Mouse (Mus musculus) hindbrain, embryonic 14.5 days (tissue): ENCODE data around the gene Pik3r2. TPM values are rescaled to one million over a fixed set of nuclear protein-coding genes. Genes with fewer than 3 reads are reported as not detected.

ENCODE experiments used
- ATAC-seq: fragments of 200-750 bp; cut with Nextera tagmentation; 2 replicates; pipeline ENCODE4 v1.8.0; 2017; ENCODE audit warnings: moderate number of reproducible peaks, mild to moderate bottlenecking, moderate TSS enrichment, moderate library complexity; ENCODE audit not compliant: low FRiP score
- DNase-seq: peaks from one replicate; pipeline ENCODE4 v3.0.0-alpha.2; 2015; ENCODE audit warnings: low spot score
- H3K27ac ChIP-seq: fragments of 300-500 bp; sonication (generic); 2 replicates; pipeline ENCODE4 v1.5.1; 2014; ENCODE audit warnings: mild to moderate bottlenecking, moderate library complexity
- H3K27me3 ChIP-seq: fragments of 300-500 bp; sonication (generic); 2 replicates; pipeline ENCODE4 v1.6.1; 2014; ENCODE audit warnings: mild to moderate bottlenecking, low read length, mixed read lengths; ENCODE audit not compliant: control insufficient read depth, insufficient read depth
- H3K36me3 ChIP-seq: fragments of 300-500 bp; sonication (generic); replicated peaks from 2 replicates; pipeline ENCODE4 v1.6.1; 2014; ENCODE audit not compliant: control insufficient read depth, insufficient read depth
- H3K4me1 ChIP-seq: fragments of 300-500 bp; sonication (generic); replicated peaks from 2 replicates; pipeline ENCODE4 v1.6.1; 2014; ENCODE audit warnings: antibody characterized with exemption, low read length, mixed read lengths; ENCODE audit not compliant: control insufficient read depth, insufficient read depth
- H3K4me2 ChIP-seq: fragments of 300-500 bp; sonication (generic); replicated peaks from 2 replicates; pipeline ENCODE4 v1.6.1; 2014; ENCODE audit warnings: mild to moderate bottlenecking, moderate library complexity
- H3K4me3 ChIP-seq: fragments of 300-500 bp; sonication (generic); replicated peaks from 2 replicates; pipeline ENCODE4 v1.5.1; 2014; ENCODE audit warnings: mild to moderate bottlenecking, low read length
- H3K9ac ChIP-seq: fragments of 300-500 bp; sonication (generic); 2 replicates; pipeline ENCODE4 v1.6.1; 2014
- H3K9me3 ChIP-seq: fragments of 300-500 bp; sonication (generic); 2 replicates; pipeline ENCODE4 v1.6.1; 2016; ENCODE audit warnings: low read length; ENCODE audit not compliant: control insufficient read depth
- WGBS: fragments of 180-500 bp; shearing (Covaris S2); extraction: QIAGEN DNeasy Blood & Tissue Kit; methylation state at CpG from one replicate; pipeline ENCODE4 v1.1.7; 2014; 5-methylcytosine and 5-hydroxymethylcytosine counted together
- polyA plus RNA-seq: library from polyadenylated mRNA; unstranded; fragments of >200 nt; fragmentation: Nextera tagmentation; extraction: Ambion mirVana; gene quantifications from 2 replicates; pipeline ENCODE4 v1.2.1, GENCODE M21; 2014

Pik3r2 gene
- polyA plus RNA-seq, 1 experiment from 2014 or later = 83.0 TPM

- no peaks in the 10 kb centered on the region for H3K9me3 ChIP-seq
- H3K9ac ChIP-seq = no peak overlapping the region
- WGBS = 64% methylated on average over 4 of the region's 4 CpGs
- DNase-seq (no peak), ATAC-seq (no peak)
- H3K27ac ChIP-seq = no peak overlapping the region
- no peak overlapping the region for H3K4me2 ChIP-seq
- no peak overlapping the region for H3K4me3 ChIP-seq
- no peaks in the 10 kb centered on the region for H3K36me3 ChIP-seq
- H3K4me1 ChIP-seq = no peaks in the 10 kb centered on the region
- H3K27me3 ChIP-seq = peaks cover 21% of the 10 kb centered on the region
Measured at GRCm38 (mm10) chr8:70812885-70813284, 36.4 kb upstream of the Pik3r2 start.

- no peak overlapping the region for H3K27ac ChIP-seq
- H3K9me3 ChIP-seq = no peaks in the 10 kb centered on the region
- H3K4me2 ChIP-seq = no peak overlapping the region
- DNase-seq = no peak
- H3K36me3 ChIP-seq = no peaks in the 10 kb centered on the region
- H3K27me3 ChIP-seq = peaks cover 13% of the 10 kb centered on the region
- ATAC-seq = no peak
- H3K4me1 ChIP-seq = no peaks in the 10 kb centered on the region
- H3K4me3 ChIP-seq = no peak overlapping the region
- WGBS = 50% methylated on average over 4 of the region's 4 CpGs
- no peak overlapping the region for H3K9ac ChIP-seq
Measured at GRCm38 (mm10) chr8:70812055-70812454, 35.5 kb upstream of the Pik3r2 start.

DNA sequence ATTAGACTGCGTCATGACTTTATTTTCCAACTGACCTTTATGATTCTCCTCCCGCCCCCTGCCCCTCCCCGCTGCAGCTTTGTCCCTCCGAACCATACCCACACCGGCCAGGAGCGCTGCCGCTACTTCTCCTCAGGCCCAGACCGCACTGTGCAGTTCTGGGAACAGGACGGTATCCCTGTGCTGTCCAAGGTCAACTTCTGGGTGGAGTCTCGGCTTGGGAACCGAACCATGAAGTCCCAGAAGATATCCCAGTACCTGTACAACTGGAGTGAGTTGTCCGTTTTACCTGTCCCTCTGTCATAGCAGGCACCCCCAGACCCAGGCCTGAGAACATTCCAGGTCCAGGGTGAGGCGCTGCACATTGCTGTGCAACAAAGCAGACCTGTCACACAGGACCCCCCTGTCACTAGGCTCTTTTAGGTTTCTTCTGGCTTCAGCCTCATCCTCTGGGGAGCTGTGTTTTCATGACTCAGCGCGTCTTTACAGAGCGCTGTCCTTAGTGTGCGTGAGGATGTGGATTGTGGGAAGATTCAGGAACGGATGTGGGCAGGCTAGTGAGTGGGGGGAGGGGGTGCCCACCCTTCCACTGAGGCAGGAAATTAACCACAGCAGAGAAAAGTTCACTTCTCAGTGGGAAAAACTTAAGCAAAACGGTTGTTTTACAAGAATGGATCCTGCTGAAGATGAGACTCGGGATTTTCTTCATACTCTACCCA lies 34.6 kb upstream of the Pik3r2 start:
- Histone ChIP-seq H3K4me2 (no peak overlapping the region), H3K36me3 (no peaks in the 10 kb centered on the region), H3K9ac (no peak overlapping the region), H3K27me3 (peaks cover 5% of the 10 kb centered on the region; the same call in 1 of the 2 replicates), H3K9me3 (no peaks in the 10 kb centered on the region), H3K27ac (no peak overlapping the region), H3K4me1 (no peaks in the 10 kb centered on the region), H3K4me3 (no peak overlapping the region)
- WGBS = 70% methylated on average over 20 of the region's 20 CpGs
- ATAC-seq (no peak), DNase-seq (no peak)

DNA sequence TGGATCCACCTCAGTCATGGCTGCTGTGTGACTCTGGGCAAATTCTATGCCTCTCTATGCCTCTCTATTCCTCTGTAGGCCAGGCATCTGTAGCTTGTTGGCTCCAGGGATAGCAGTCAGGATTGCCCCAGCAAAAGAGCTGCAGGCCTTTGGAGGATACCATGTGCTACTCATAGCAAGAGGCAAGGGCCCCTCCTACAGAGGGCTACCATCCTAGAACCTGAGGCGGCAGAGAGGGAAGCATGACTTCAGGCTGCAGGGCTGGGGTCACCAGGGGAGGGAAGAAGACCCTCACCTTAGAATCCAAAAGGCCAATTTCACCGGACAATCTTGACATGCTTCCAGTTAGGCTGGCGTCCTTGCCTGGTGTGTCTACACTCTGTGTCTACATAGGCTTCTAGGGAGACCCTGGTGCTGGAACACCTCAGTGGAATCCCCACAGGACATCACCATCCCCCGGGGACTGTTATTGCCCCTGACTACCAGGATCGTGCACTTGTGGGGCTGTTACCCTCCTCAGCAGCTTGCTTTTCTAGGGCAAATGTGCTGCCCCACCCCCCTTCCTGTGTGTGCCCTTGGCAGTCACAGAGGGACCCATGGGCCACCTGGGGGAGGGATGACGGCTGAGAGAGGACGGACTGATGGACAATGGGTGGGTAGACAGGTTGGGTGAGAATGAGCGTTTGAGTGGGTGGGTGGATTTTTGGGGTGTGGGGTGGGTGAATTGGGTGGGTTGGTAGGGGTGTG lies 32.6 kb upstream of the Pik3r2 start:
- 84% methylated on average over 8 of the region's 8 CpGs for WGBS
- Histone ChIP-seq H3K27me3 (peaks cover 11% of the 10 kb centered on the region), H3K4me1 (no peaks in the 10 kb centered on the region)

DNA sequence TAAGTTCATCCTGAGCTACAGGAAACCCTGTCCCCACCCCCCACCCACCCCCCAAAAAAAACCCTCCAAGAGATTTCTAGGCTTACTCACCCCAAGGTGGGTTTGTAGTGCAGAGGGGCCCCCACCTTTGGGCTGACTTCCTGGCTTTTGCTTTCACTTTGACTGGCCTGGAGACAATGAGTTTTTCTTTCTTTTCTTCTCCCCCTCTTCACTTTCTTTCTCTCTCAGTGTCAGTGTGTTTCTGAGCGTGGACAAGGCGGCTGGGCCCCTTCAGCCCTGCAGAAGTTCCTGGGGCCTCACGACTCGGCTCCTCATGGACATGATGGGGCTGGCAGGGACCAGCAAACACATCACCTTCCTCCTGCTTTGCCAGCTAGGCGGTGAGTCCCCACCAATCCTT lies 31.7 kb upstream of the Pik3r2 start, which contains the start of gene Il12rb1:
Il12rb1 (plus strand) TSS at position 211 of the 400 bp plus-strand sequence.
- Histone ChIP-seq H3K9ac (no peak within 1 kb of the TSS), H3K4me1 (no peaks in the 10 kb centered on the region), H3K4me2 (no peak within 1 kb of the TSS), H3K27ac (no peak within 1 kb of the TSS), H3K4me3 (no peak within 1 kb of the TSS), H3K27me3 (peaks cover 20% of the 10 kb centered on the region), H3K36me3 (no peaks in the 10 kb centered on the region), H3K9me3 (no peaks in the 10 kb centered on the region)
- no peak for DNase-seq
- no peak for ATAC-seq
- 60% methylated on average over 5 of the region's 5 CpGs for WGBS

More for the DNA sequence above, 32.6 kb upstream of the Pik3r2 start:
- Histone ChIP-seq H3K4me3 (no peak overlapping the region), H3K4me2 (no peak overlapping the region), H3K27ac (no peak overlapping the region), H3K36me3 (no peaks in the 10 kb centered on the region), H3K9me3 (no peaks in the 10 kb centered on the region), H3K9ac (no peak overlapping the region)
- no peak for ATAC-seq
- DNase-seq = no peak

- ATAC-seq (no peak), DNase-seq (no peak)
- no peak overlapping the region for H3K4me3 ChIP-seq
- H3K9me3 ChIP-seq = no peaks in the 10 kb centered on the region
- H3K27me3 ChIP-seq = peaks cover 27% of the 10 kb centered on the region
- H3K4me1 ChIP-seq = no peaks in the 10 kb centered on the region
- H3K27ac ChIP-seq = no peak overlapping the region
- no peak overlapping the region for H3K4me2 ChIP-seq
- H3K9ac ChIP-seq = no peak overlapping the region
- no peaks in the 10 kb centered on the region for H3K36me3 ChIP-seq
- whole genome bisulfite sequencing = 57% methylated on average over 1 of the region's 1 CpGs
Measured at GRCm38 (mm10) chr8:70807304-70807703, 30.8 kb upstream of the Pik3r2 start.

DNA sequence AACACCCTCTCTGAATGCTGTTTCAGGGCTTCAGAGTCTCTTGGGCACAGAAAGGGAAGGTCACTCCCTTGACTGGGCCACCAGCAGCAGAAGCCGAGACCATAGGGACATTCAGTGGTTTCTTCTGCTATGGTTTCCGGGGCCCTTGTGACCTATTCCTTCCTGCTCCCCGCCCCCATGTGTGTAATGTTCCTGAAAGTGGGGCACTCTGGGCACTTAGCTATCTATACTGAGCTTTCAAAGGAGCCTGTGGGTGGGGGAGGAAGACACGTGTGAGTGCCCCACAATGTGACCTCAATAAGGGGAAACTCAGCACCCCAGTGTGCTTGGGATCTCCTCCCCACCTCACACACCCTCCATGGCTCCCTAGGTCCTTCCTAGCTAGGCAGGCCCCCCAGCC lies 30.0 kb upstream of the Pik3r2 start:
- ATAC-seq (no peak), DNase-seq (no peak)
- Histone ChIP-seq H3K4me1 (no peaks in the 10 kb centered on the region), H3K9ac (no peak overlapping the region), H3K4me3 (no peak overlapping the region), H3K9me3 (no peaks in the 10 kb centered on the region), H3K27ac (no peak overlapping the region), H3K27me3 (peaks cover 31% of the 10 kb centered on the region), H3K4me2 (no peak overlapping the region), H3K36me3 (no peaks in the 10 kb centered on the region)
- 79% methylated on average over 4 of the region's 4 CpGs for WGBS

- DNase-seq (peak; percentile 67), ATAC-seq (peak; percentile 81)
- Histone ChIP-seq H3K9ac (peak within 1 kb of the TSS; percentile 29), H3K27ac (no peak within 1 kb of the TSS), H3K4me2 (peak within 1 kb of the TSS; percentile 66), H3K9me3 (no peaks in the 10 kb centered on the region), H3K4me3 (peak within 1 kb of the TSS; percentile 42), H3K27me3 (peaks cover 36% of the 10 kb centered on the region), H3K4me1 (no peaks in the 10 kb centered on the region), H3K36me3 (no peaks in the 10 kb centered on the region)
- WGBS = 1% methylated on average over 45 of the region's 45 CpGs
Measured at GRCm38 (mm10) chr8:70804481-70805206, 28.1 kb upstream of the Pik3r2 start, which contains the start of gene Mast3. TSS of gene Mast3 (minus strand) at chr8:70805054.
